Mouse (Mus musculus) T-cell, adult 66 days (primary cell): ENCODE measurements around the gene Mettl24. TPM values are rescaled to one million over a fixed set of nuclear protein-coding genes. Genes with fewer than 3 reads are reported as not detected.

Experiments
- total RNA-seq, 2 experiments: library from RNA; stranded (reverse); gene quantifications; 3 replicates in 1 of 2; 4 replicates in 1 of 2; pipeline ENCODE4 v1.2.4; 2023

The Mettl24 gene
- total RNA-seq: not detected

GRCm38 (mm10) chr10:40683092-40683867 lies at the start of gene Mettl24:
Gene Mettl24, plus strand, starts transcription at chr10:40683282.

Other genes with a start within 250 kb of the Mettl24 start
- gene Slc22a16, start 112.9 kb upstream of the Mettl24 start, total RNA-seq: not detected
- gene Ddo, start 53.3 kb upstream of the Mettl24 start, total RNA-seq: not detected
- 10 to 100 TPM; 53.6 to 53.7 TPM for gene Cdc40, start 200.0 kb downstream of the Mettl24 start, total RNA-seq
- not detected for gene Wasf1, start 200.2 kb downstream of the Mettl24 start, total RNA-seq